Mouse (Mus musculus) lung, embryonic 14.5 days (tissue): ENCODE measurements at regions not wholly inside any gene's neighbourhood (a gene's known extent, or its start where the extent isn't known, plus 50 kb on each side); places are given as distances from the start of the nearest gene placed in this dataset.
A peak's percentile ranks its signal among the peaks of the same experiment; 100 is the strongest.

Source experiments
- ATAC-seq: fragments of 200-750 bp; cut with Nextera tagmentation; 2 replicates; pipeline ENCODE4 v1.8.0; 2017; ENCODE audit warnings: mild to moderate bottlenecking, moderate TSS enrichment, moderate library complexity; ENCODE audit not compliant: insufficient read depth
- DNase-seq: peaks from one replicate; pipeline ENCODE4 v3.0.0-alpha.2; 2015
- H3K27ac ChIP-seq: fragments of 300-500 bp; sonication (generic); 2 replicates; pipeline ENCODE4 v1.5.1; 2014; ENCODE audit warnings: low read depth, mild to moderate bottlenecking, moderate library complexity
- H3K27me3 ChIP-seq: fragments of 300-500 bp; sonication (generic); 2 replicates; pipeline ENCODE4 v1.6.1; 2014; ENCODE audit warnings: low read length, control low read depth; ENCODE audit not compliant: insufficient read depth
- H3K36me3 ChIP-seq: fragments of 300-500 bp; sonication (generic); 2 replicates; pipeline ENCODE4 v1.6.1; 2014; ENCODE audit warnings: control low read depth; ENCODE audit not compliant: insufficient read depth
- H3K4me1 ChIP-seq: fragments of 300-500 bp; sonication (generic); 2 replicates; pipeline ENCODE4 v1.6.1; 2014; ENCODE audit warnings: antibody characterized with exemption, control low read depth; ENCODE audit not compliant: insufficient read depth
- H3K4me2 ChIP-seq: fragments of 300-500 bp; sonication (generic); 2 replicates; pipeline ENCODE4 v1.6.1; 2014; ENCODE audit warnings: mild to moderate bottlenecking
- H3K4me3 ChIP-seq: fragments of 300-500 bp; sonication (generic); 2 replicates; pipeline ENCODE4 v1.5.1; 2014; ENCODE audit warnings: low read depth, low read length
- H3K9ac ChIP-seq: fragments of 300-500 bp; sonication (generic); 2 replicates; pipeline ENCODE4 v1.6.1; 2014
- H3K9me3 ChIP-seq: fragments of 300-500 bp; sonication (generic); 2 replicates; pipeline ENCODE4 v1.6.1; 2016; ENCODE audit warnings: low read depth, low read length, control low read depth
- CTCF ChIP-seq: IDR thresholded peaks from 2 replicates; pipeline ENCODE4 v1.5.1; 2016; ENCODE audit warnings: antibody characterized with exemption, low read depth
- WGBS: fragments of 180-500 bp; shearing (Covaris S2); extraction: QIAGEN DNeasy Blood & Tissue Kit; methylation state at CpG from one replicate; pipeline ENCODE4 v1.1.7; 2014; 5-methylcytosine and 5-hydroxymethylcytosine counted together

- H3K27ac ChIP-seq: no peak overlapping the region
- H3K4me3 ChIP-seq: no peak overlapping the region
- no peaks in the 10 kb centered on the region for H3K4me1 ChIP-seq
- H3K9me3 ChIP-seq: no peaks in the 10 kb centered on the region
- H3K9ac ChIP-seq: no peak overlapping the region
- no peak overlapping the region for H3K4me2 ChIP-seq
- DNase-seq: no peak
- no peaks in the 10 kb centered on the region for H3K36me3 ChIP-seq
- no peaks in the 10 kb centered on the region for H3K27me3 ChIP-seq
- no peak for ATAC-seq
- no peak for TF ChIP-seq CTCF
Observed at GRCm38 (mm10) chr13:83785643-83786042, 281.8 kb downstream of the Mef2c start.

GRCm38 (mm10) chr13:83809535-83809934 is 305.7 kb downstream of the Mef2c start:
- Histone ChIP-seq H3K27ac (no peak overlapping the region), H3K9ac (no peak overlapping the region), H3K4me1 (no peaks in the 10 kb centered on the region), H3K27me3 (no peaks in the 10 kb centered on the region), H3K36me3 (no peaks in the 10 kb centered on the region), H3K9me3 (no peaks in the 10 kb centered on the region), H3K4me2 (no peak overlapping the region), H3K4me3 (no peak overlapping the region)
- 66% methylated on average over 1 of the region's 1 CpGs for WGBS
- TF ChIP-seq CTCF: no peak
- ATAC-seq (no peak), DNase-seq (no peak)

- ATAC-seq (no peak), DNase-seq (no peak)
- Histone ChIP-seq H3K4me2 (no peak overlapping the region), H3K4me1 (no peaks in the 10 kb centered on the region), H3K9me3 (no peaks in the 10 kb centered on the region), H3K9ac (no peak overlapping the region), H3K27ac (no peak overlapping the region), H3K36me3 (no peaks in the 10 kb centered on the region), H3K27me3 (no peaks in the 10 kb centered on the region), H3K4me3 (no peak overlapping the region)
- 60% methylated on average over 4 of the region's 4 CpGs for WGBS
- no peak for TF ChIP-seq CTCF
Observed at GRCm38 (mm10) chr13:83820291-83820690, 316.5 kb downstream of the Mef2c start.

- no peaks in the 10 kb centered on the region for H3K36me3 ChIP-seq
- DNase-seq: peak; percentile 47
- H3K9ac ChIP-seq: no peak overlapping the region
- H3K9me3 ChIP-seq: no peaks in the 10 kb centered on the region
- H3K4me2 ChIP-seq: no peak overlapping the region
- TF ChIP-seq CTCF: no peak
- H3K27ac ChIP-seq: no peak overlapping the region
- H3K27me3 ChIP-seq: no peaks in the 10 kb centered on the region
- H3K4me1 ChIP-seq: no peaks in the 10 kb centered on the region
- WGBS: 63% methylated on average over 3 of the region's 3 CpGs
- ATAC-seq: no peak
- H3K4me3 ChIP-seq: no peak overlapping the region
Observed at GRCm38 (mm10) chr13:83820721-83821120, 316.9 kb downstream of the Mef2c start.

- no peak overlapping the region for H3K4me3 ChIP-seq
- no peak overlapping the region for H3K4me2 ChIP-seq
- H3K9me3 ChIP-seq: no peaks in the 10 kb centered on the region
- no peak for ATAC-seq
- H3K27me3 ChIP-seq: no peaks in the 10 kb centered on the region
- WGBS: 76% methylated on average over 4 of the region's 4 CpGs
- H3K4me1 ChIP-seq: no peaks in the 10 kb centered on the region
- no peak overlapping the region for H3K9ac ChIP-seq
- no peak overlapping the region for H3K27ac ChIP-seq
- no peak for DNase-seq
- no peak for TF ChIP-seq CTCF
- no peaks in the 10 kb centered on the region for H3K36me3 ChIP-seq
Observed at GRCm38 (mm10) chr13:83824926-83825325, 321.1 kb downstream of the Mef2c start.

GRCm38 (mm10) chr13:83826841-83827463 is 323.1 kb downstream of the Mef2c start:
- Histone ChIP-seq H3K9me3 (no peaks in the 10 kb centered on the region), H3K36me3 (no peaks in the 10 kb centered on the region), H3K4me1 (no peaks in the 10 kb centered on the region), H3K9ac (no peak overlapping the region), H3K27me3 (no peaks in the 10 kb centered on the region), H3K4me2 (no peak overlapping the region), H3K4me3 (no peak overlapping the region), H3K27ac (no peak overlapping the region)
- ATAC-seq: no peak
- no peak for TF ChIP-seq CTCF
- no peak for DNase-seq
- WGBS: 79% methylated on average over 4 of the region's 4 CpGs

- Histone ChIP-seq H3K4me1 (no peaks in the 10 kb centered on the region), H3K9ac (no peak overlapping the region), H3K9me3 (no peaks in the 10 kb centered on the region), H3K4me3 (no peak overlapping the region), H3K27me3 (no peaks in the 10 kb centered on the region), H3K36me3 (no peaks in the 10 kb centered on the region), H3K27ac (no peak overlapping the region), H3K4me2 (no peak overlapping the region)
- no peak for TF ChIP-seq CTCF
- ATAC-seq (no peak), DNase-seq (no peak)
- WGBS: 85% methylated on average over 6 of the region's 6 CpGs
Observed at GRCm38 (mm10) chr13:83865932-83866685, 356.0 kb upstream of the Tmem161b start.
